Mouse (Mus musculus): ENCODE data around the gene Ugt1a9. TPM values are rescaled to one million over a fixed set of nuclear protein-coding genes. Genes with fewer than 3 reads are reported as not detected.

Gene Ugt1a9
- polyA plus RNA-seq, 1 experiment: not detected

GRCm38 (mm10) chr1:88253540-88253939 is 182.9 kb downstream of the Ugt1a9 start:
- no peak overlapping the region for H3K4me3 ChIP-seq (replicated peaks; ENCODE audit: control insufficient read depth, low read depth, low read length)
- TF ChIP-seq CTCF (IDR thresholded peaks at IDR 0.05; ENCODE audit: control insufficient read depth, insufficient read depth, low read length) (no peak), POLR2A (IDR thresholded peaks at IDR 0.05; ENCODE audit: borderline replicate concordance, control insufficient read depth, low read depth, low read length) (no peak)
- H3K4me1 ChIP-seq (ENCODE audit: control insufficient read depth, insufficient read depth, low read length): peaks cover 1% of the 10 kb centered on the region; the same call in 1 of the 2 replicates
- WGBS: 63% methylated on average over 6 of the region's 6 CpGs
- no peak overlapping the region for H3K27ac ChIP-seq (ENCODE audit: control insufficient read depth, insufficient read depth, low read depth, low read length, poor library complexity)

GRCm38 (mm10) chr1:88254793-88255465 is 184.3 kb downstream of the Ugt1a9 start:
- peaks cover 9% of the 10 kb centered on the region for H3K4me1 ChIP-seq (ENCODE audit: control insufficient read depth, insufficient read depth, low read length)
- H3K27ac ChIP-seq (ENCODE audit: control insufficient read depth, insufficient read depth, low read depth, low read length, poor library complexity): no peak overlapping the region
- 77% methylated on average over 12 of the region's 12 CpGs for WGBS
- no peak overlapping the region for H3K4me3 ChIP-seq (replicated peaks; ENCODE audit: control insufficient read depth, low read depth, low read length)
- TF ChIP-seq POLR2A (IDR thresholded peaks at IDR 0.05; ENCODE audit: borderline replicate concordance, control insufficient read depth, low read depth, low read length): no peak
- no peak for TF ChIP-seq CTCF (IDR thresholded peaks at IDR 0.05; ENCODE audit: control insufficient read depth, insufficient read depth, low read length)

DNA sequence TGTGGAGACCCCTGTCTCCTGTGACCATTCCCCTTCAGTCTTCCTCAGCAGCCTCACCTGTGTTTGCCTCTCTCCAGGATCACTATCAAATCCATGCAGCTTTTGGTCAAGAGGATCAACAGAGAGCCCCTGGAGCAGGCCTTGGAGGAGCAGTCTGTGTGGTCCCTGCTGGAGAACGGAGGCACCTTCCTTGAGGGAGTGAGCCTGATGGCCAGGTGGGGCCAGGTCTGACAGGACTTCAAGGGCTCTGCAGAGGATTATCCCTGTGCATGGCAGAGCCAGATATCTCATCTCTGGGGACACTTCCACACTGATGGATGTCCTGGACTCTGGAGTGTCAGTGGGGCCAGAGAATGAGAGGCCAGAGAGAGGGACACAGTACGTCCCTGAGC is 184.9 kb downstream of the Ugt1a9 start:
- TF ChIP-seq POLR2A (IDR thresholded peaks at IDR 0.05; ENCODE audit: borderline replicate concordance, control insufficient read depth, low read depth, low read length) (no peak), CTCF (IDR thresholded peaks at IDR 0.05; ENCODE audit: control insufficient read depth, insufficient read depth, low read length) (no peak)
- Histone ChIP-seq H3K4me3 (replicated peaks; ENCODE audit: control insufficient read depth, low read depth, low read length) (no peak overlapping the region), H3K27ac (ENCODE audit: control insufficient read depth, insufficient read depth, low read depth, low read length, poor library complexity) (no peak overlapping the region), H3K4me1 (ENCODE audit: control insufficient read depth, insufficient read depth, low read length) (peaks cover 12% of the 10 kb centered on the region)
- WGBS: 55% methylated on average over 2 of the region's 2 CpGs

DNA sequence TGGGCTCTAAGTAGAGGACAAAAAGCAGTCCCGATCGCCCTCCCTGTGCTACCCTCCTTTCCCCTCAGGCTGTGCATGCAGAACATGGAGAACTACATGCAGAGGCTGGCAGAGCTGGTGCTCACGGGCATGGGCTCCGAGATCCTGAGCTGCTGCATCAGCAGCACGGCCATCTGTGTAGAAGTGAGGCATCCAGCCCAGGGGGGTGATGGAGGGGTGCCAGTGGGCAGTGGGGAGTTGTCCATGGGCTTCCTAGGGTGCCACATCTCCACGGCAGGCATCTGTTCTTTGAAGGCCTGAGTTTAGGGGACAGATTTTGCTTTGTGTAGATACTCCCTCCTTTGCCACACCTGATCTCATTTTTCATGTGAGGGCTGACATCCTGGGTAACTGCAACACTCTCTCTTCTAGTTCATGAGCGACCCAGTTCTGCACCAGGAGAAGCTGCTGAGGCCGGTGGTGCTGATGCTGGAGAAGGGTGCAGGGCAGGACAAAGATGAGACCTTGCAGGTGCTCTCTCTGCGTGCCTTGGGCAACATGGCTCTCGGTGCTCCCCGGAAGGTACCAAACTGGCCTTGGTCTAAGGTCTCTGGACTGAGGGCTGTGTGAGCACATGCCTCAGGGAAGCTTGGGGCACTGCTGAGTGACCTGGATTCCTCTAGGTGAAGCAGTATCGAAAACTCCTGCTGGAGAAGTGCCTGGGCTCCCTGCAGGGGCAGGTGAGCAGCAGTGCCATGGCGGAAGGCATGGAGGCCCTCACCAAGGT is 185.6 kb downstream of the Ugt1a9 start:
- no peak overlapping the region for H3K27ac ChIP-seq (ENCODE audit: control insufficient read depth, insufficient read depth, low read depth, low read length, poor library complexity)
- H3K4me3 ChIP-seq (replicated peaks; ENCODE audit: control insufficient read depth, low read depth, low read length): no peak overlapping the region
- peaks cover 16% of the 10 kb centered on the region for H3K4me1 ChIP-seq (ENCODE audit: control insufficient read depth, insufficient read depth, low read length)
- 76% methylated on average over 13 of the region's 13 CpGs for WGBS
- TF ChIP-seq CTCF (IDR thresholded peaks at IDR 0.05; ENCODE audit: control insufficient read depth, insufficient read depth, low read length) (no peak), POLR2A (IDR thresholded peaks at IDR 0.05; ENCODE audit: borderline replicate concordance, control insufficient read depth, low read depth, low read length) (no peak)

DNA sequence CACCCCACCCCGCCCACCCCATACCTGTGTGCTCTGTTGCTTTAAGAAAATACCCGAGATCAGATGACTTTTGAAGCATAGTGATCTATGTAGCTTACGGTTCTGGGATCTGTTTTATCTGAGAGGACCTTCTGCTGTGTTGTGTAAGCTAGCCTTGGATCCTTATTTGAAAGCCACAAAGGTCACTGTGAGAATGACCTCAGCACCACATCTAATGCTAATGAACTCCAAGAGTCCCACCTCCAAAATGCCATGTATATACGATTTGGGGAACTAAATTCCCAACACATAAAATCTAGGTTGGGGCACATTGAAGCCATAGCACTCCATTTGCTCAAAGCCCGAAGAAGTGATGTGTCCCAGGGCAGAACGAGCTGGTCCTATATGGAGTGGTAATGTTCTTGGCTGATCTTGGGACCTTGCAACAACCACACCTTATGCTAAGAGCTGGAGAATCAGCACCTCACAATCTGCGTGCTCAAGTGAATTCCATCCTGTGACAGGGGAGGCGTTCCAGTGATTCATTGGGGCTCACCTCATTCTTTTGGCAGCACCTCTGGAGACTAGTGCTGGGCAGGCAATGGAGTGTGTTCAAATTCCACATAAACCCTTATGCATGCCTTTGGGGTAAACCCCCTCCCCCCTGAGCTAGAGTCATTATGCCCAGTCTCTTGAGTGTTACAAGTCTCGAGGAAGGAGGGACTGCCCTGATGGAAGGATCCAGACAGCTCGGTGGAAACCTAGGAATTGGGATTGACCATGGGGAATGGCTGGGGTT is 186.5 kb downstream of the Ugt1a9 start:
- H3K27ac ChIP-seq (ENCODE audit: control insufficient read depth, insufficient read depth, low read depth, low read length, poor library complexity): no peak overlapping the region
- H3K4me1 ChIP-seq (ENCODE audit: control insufficient read depth, insufficient read depth, low read length): peaks cover 19% of the 10 kb centered on the region
- no peak overlapping the region for H3K4me3 ChIP-seq (replicated peaks; ENCODE audit: control insufficient read depth, low read depth, low read length)
- TF ChIP-seq POLR2A (IDR thresholded peaks at IDR 0.05; ENCODE audit: borderline replicate concordance, control insufficient read depth, low read depth, low read length): no peak
- TF ChIP-seq CTCF (IDR thresholded peaks at IDR 0.05; ENCODE audit: control insufficient read depth, insufficient read depth, low read length): no peak
- WGBS: 71% methylated on average over 10 of the region's 10 CpGs

- Histone ChIP-seq H3K4me3 (replicated peaks; ENCODE audit: control insufficient read depth, low read depth, low read length) (no peak overlapping the region), H3K27ac (ENCODE audit: control insufficient read depth, insufficient read depth, low read depth, low read length, poor library complexity) (no peak overlapping the region), H3K4me1 (ENCODE audit: control insufficient read depth, insufficient read depth, low read length) (peaks cover 19% of the 10 kb centered on the region)
- WGBS: 74% methylated on average over 6 of the region's 6 CpGs
- TF ChIP-seq CTCF (IDR thresholded peaks at IDR 0.05; ENCODE audit: control insufficient read depth, insufficient read depth, low read length) (no peak), POLR2A (IDR thresholded peaks at IDR 0.05; ENCODE audit: borderline replicate concordance, control insufficient read depth, low read depth, low read length) (no peak)
Observed at GRCm38 (mm10) chr1:88257681-88258080, 187.1 kb downstream of the Ugt1a9 start.

- WGBS: 63% methylated on average over 6 of the region's 6 CpGs
- Histone ChIP-seq H3K27ac (ENCODE audit: control insufficient read depth, insufficient read depth, low read depth, low read length, poor library complexity) (no peak overlapping the region), H3K4me3 (replicated peaks; ENCODE audit: control insufficient read depth, low read depth, low read length) (no peak overlapping the region), H3K4me1 (ENCODE audit: control insufficient read depth, insufficient read depth, low read length) (peaks cover 19% of the 10 kb centered on the region)
- TF ChIP-seq POLR2A (IDR thresholded peaks at IDR 0.05; ENCODE audit: borderline replicate concordance, control insufficient read depth, low read depth, low read length) (no peak), CTCF (IDR thresholded peaks at IDR 0.05; ENCODE audit: control insufficient read depth, insufficient read depth, low read length) (no peak)
Observed at GRCm38 (mm10) chr1:88258361-88258760, 187.8 kb downstream of the Ugt1a9 start.
